Mouse (Mus musculus): ENCODE data around the gene Anxa11.
"Not testable (repeated sequence)": the region's sequence is repeated elsewhere in the genome, so short reads cannot be mapped to it uniquely, and the experiment has no call there.

The Anxa11 gene

DNA sequence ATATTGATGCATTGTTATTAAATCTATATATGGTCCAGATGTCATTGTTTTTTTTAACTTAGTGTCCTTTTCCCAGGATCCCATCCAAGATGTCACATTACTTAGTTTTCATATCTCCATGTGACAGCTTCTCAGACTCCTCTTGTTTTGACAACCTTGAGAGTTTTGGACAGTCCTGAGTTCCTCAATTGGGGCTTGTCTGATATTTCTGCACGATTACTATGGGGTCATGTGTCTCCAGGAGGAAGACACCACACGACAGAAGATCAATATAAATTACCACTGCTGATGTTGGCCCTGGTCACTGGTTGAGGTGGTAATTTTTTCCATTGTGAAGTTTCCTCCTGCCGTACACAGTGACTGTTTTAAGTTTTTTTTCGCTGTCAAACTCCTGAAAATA is 377 bp upstream of the Anxa11 start:
- no peak for DNase-seq (ENCODE audit: low spot score)

DNA sequence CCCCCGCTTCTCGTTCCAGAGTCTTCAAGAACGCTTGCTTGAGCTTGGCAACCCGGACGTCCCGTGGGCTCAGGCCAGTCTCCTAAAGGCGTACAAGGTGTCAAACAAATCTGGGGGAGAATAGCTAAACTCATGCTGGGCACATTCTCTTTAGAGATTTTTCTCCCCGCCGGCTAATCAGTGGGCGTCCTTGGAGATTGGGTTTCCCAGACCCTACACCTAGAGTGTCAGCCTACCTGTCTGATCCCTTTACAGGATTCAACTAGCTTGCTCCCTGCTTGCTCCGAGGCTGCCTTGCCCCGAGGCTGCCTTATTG is 690 bp downstream of the Anxa11 start:
- no peak for DNase-seq (ENCODE audit: low spot score)

DNA sequence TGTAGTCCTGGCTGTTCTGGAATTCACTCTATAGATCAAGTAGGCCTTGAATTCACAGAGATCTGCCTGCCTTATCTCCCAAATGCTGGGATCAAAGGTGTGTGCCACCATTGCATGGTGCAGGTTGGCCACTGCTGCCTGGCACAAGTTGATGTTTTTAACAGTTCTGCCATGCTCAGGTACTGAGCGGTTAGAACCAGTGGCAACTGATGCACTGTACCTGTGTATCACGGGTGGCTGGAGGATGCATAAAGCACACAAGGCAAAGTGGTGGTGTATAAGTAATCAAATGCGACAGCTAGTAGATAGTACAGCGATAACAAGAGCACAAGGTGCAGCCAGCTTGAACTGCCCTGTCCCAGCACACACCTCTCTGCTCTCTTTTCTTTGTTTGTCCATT is 2.4 kb downstream of the Anxa11 start:
- no peak for DNase-seq (ENCODE audit: low spot score)

DNA sequence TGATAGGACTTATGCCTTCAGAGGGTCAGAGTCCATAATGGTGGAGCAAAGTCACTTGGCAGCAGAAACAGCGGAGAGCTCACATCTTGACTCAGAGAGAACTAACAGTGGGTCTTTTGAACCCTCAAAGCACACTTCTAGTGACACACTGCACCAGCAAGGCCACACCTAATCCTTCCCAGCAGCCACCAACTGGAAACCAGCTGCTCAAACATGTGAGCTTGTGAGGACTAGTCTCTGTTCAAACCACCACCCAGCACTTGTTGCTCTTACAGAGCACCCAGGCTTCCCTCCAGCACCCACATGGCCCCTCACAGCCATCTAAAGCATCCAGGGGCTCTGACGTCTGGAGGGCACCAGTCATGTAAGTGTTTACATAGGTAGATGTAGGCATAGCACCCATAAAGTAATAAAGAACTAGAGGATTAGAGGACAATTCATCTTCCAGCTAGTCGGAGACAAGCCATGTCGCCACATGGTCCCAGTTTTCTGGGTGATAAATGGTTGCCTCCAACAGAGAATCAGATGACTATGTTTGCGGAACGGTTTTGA is 4.0 kb downstream of the Anxa11 start:
- no peak for DNase-seq (ENCODE audit: low spot score)

DNA sequence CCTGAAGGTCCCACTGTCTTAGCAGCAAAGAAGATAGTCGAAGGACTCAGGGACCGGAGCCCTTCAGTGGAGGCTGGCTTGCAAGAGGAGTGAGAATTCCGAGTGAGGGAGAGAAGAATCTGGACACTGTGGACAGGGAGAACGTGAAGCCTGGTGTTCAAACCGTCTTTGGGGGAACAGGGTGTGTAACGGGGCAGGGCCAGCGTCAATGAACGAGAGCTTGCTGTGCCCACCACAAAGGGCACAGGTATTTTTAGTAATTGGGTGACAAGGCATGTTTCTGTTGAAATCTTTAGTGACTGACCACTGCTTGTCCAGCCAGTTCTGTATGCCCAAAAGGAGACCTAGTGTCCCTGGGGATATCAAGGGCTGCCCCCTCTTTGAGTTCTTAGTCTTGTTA is 4.6 kb downstream of the Anxa11 start:
- DNase-seq (ENCODE audit: low spot score), result no peak

DNA sequence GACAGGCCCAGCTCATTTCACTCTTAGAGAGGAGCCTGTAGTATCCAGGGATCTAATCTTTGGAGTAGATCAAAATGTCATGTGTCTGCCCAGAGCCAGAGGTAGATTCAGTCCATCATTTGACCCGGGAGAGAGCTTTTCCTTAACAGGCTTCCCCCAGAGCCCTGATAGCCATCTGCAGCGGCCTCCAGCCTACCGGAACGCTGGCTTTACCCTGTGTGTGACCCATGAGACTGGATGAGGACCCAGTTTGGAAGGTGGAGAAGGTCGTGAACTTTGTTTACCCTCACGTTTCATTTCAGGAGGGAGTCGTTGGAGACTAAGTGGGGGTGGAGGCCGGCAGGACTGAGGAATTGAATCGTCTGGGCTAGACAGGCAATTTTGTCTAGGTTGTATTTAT is 5.7 kb downstream of the Anxa11 start:
- no peak for DNase-seq (ENCODE audit: low spot score)

DNA sequence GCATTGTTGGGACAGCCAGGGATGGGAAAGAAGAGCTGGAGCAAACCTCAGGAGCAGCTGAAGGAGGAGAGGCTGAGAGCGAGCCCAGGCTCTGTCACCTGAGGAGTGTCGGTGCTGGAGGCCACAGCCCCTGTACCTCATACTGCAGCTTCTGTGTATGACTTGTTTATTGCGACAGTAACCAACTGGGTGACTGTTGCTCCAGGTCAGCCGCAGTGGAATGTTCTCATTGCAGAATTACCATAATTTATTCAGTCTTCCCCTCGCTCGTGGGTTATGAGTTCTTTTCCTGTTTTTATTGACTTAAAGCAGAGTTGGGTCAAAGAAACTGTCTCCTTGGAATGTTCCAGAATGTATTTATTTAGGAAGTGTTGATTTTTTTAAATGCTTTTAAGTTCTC is 6.3 kb downstream of the Anxa11 start:
- DNase-seq (ENCODE audit: low spot score), result no peak

DNA sequence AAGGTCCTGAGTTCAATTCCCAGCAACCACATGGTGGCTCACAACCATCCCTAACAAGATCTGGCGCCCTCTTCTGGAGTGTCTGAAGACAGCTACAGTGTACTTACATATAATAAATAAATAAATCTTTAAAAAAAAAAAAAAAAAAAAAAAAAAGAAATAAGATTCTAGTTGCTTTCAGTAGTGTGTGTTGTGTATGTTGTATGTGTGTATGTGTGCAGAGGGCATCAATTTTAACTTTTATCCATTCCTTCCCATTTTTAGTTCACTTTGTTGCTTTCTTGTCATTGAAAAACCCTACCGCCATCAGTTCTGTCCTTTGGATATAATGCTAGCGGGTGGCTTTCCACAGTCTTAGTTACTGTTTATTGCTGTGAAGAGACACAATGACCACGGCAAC is 6.8 kb downstream of the Anxa11 start:
- DNase-seq (ENCODE audit: low spot score), result not testable (repeated sequence)

DNA sequence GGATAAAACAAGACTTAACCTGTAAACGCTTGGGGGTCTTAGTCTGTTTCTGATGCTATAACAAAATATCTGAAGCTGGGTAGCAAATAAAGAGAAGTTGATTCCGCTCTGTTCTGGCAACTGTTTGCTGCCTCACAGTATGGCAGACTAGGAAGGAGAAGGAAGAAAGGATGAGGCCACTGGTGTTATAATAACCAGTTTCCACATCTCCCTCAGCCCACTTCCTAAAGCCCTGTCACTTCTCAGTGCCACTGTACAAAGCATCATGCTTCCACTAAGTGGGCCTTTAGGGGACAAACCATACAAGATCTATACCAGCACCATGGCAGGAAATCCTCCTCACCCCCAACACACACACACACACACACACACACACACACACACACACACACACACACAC is 8.5 kb downstream of the Anxa11 start:
- DNase-seq (ENCODE audit: low spot score), result no peak

DNA sequence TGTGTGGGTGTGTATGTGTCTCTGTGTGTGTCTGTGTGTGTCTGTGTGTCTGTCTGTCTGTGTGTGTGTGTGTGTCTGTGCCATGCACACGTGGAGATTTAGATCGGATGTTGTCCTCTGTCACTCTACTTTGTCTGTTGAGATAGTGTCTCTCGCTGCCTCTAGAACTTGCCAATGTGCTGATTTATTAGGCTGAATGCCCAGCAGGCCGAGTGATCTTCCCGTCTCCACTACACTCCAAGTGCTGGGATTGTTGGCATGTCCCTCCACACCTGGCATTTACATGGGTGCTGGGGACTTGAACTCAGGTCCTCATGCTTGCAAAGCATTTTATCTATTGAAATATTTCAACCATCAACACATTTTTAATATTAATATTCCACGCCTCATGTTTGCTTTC is 9.2 kb downstream of the Anxa11 start:
- DNase-seq (ENCODE audit: low spot score), result no peak

DNA sequence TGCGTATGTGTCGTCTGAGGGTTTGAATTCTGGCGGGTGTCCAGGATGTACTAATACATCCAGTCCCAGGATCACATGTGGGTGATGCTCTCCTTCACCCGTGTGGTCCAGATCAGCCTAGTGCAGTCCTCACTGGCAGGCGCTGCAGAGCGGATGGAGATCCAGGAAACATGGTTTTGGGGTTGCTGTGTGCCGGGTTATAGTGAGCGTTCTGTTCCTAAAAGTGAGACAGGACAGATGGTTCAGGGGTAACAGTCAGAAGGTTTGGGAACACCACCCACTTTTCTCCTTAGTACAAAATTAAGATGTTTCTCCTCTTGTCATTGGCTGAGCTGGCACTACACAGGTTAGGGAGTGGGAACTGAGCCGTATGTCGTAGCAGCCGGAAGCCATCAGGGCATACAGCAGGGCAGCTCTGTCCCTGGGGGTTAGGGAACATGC is 10.2 kb downstream of the Anxa11 start:
- no peak for DNase-seq (ENCODE audit: low spot score)

DNA sequence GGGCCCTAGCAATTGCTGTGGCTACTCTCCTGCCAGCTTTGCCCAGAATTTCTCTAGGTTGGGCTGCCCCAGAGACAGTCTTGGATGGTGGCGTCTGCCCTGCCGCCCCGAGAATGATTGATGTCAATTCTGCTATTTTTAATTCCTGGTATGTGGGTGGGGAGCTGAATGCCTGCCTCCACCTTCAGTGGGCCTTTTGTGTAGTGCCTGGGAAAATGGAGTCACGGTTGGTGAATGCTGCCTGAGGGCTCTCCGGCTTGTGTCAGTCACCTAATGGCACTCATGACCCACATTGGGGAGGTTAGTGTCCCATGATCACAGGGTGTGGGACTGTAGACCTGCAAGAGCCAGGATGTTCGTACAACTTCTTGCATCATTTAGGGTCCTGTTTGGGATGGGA is 11.3 kb downstream of the Anxa11 start:
- no peak for DNase-seq (ENCODE audit: low spot score)

DNA sequence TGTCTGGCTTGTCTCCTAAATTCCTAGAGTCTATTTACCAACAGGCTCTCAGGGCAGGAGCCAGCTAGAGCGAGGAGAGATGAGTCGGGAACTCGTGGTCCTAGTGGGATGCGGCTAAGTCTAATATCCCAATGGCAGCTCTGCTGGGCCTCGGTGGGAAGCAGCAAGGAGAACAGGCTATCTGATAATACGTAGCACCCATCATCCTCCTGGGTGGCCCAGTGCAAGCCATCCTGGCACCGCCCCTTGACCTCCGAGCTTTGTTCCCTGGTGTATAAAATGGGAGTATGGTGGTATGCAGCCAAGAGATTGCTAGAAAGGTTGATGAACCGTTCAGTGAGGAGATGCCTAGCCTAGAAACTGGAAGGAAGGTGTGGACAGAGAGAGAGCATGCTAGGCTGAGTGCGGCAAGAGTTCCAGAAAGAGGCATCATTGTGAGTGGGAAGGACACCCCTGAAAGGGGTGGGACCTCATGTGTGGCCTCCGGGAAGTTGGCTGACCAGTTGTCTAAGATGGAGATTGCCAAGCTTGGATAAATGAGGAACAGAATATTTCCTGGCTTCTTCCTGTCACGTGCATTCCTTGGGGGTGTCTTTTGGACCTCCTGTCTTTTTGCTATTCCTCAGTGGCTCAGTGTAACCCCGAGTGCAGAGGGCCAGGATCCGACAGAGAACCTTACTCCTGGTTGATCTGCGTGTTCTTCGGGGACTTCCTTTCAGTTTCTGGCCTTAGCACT is 11.9 kb downstream of the Anxa11 start:
- no peak for DNase-seq (ENCODE audit: low spot score)

DNA sequence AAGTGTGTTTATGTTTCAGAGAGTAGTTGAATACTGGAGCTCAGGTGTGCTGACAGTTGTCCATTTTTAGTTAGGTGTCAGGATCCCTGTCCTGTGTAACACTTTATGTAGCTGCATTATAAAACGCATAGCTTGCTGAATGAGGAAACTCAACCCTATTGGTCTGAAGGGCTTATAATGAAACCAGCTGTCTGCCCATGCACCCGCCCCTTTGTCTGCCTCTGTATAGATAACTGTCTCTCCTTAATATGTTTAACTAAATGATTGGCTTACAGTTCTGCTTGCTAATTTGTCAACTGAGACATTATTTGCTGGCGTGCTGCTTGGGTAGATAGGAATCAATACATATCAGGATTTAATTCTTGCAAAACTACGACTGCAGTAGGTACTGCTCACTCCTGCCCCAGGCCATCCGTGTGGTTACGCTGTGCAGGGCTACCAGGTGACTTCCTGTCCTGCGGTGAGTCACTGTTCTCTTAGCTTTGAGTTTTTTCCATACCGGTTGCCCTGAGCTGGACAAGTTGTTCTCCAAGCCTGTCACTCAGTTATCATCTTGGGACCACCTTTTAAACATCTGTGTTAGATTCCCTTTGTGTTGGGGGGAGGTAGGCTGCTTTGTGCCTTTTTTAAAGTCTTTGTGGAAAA is 13.4 kb downstream of the Anxa11 start:
- no peak for DNase-seq (ENCODE audit: low spot score)

DNA sequence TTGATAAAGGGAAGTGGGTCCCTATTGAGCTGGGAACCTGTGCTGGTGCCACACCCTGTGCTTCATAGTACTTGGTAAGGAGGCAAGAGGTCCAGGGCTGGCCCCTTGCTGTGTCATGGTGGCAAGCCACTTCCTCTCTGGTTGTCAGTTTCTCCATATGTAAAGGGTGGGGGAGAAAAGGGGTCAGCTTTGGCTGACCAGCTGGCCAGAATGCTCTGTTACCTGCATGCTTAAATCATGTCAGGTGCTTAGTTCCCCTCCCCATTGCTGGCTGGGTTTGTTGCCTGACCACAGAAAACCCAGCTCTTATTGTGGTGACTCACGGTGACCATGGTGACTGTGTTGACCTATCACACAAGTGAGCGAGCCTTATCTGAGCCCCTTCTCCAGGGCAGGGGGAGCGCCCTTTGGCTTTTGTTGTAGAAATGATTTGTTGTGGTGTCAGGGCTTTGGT is 15.2 kb downstream of the Anxa11 start:
- DNase-seq (ENCODE audit: low spot score), result no peak

DNA sequence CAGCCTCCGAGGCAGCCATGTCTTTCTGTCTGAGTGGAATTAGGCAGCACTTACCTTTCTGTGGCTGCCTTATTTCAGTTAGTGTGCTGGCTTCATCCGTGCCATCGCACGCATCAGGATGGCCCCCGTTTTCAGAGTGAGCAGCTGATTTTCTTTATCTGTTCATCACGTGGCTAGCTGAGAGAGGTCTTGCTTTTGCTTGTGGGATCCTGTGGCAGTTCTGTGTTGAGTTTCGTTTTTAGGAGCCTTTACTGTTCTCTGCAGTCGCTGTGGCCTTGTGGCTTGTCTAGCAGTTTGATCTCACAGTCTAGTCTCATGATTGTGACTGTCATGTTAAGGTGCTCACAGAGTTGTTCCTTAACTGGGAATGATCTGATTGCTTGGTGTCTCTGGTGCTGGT is 16.0 kb downstream of the Anxa11 start:
- no peak for DNase-seq (ENCODE audit: low spot score)

DNA sequence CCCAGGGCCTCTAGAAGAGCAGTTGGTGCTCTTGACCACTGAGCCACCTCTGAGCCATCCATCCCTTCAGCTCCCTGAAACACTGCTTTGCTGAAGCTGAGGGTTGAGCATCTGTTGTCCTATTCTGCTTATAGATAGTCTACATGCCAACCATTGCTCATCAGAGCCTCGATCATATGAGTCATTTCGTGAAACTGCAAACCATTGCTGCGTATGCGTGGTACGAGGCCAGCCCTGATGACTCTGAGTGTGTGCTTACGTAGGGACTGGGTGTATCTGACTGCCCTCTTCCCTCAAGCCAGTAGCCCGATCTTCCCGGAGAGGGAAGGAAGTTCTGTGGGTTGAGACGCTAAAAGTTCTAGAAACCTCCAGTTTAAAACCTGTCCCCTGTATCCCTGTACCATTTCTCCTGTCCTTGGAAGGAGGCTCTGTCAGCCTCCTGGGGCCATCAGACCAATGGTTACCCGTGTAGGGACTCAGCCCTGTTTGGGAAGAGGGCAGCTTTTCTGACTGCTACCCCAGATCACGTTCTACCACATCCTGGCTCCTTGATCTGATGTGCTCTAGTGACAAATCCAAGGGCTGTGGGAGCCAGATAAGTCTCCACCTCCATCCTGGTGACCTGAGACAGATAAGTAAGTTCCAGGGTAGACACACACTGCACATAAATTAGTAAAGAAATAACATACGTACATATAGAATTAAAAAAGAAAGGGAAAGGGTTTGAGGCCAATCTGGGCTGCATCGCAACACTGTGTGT is 20.0 kb downstream of the Anxa11 start:
- DNase-seq (ENCODE audit: low spot score), result no peak

DNA sequence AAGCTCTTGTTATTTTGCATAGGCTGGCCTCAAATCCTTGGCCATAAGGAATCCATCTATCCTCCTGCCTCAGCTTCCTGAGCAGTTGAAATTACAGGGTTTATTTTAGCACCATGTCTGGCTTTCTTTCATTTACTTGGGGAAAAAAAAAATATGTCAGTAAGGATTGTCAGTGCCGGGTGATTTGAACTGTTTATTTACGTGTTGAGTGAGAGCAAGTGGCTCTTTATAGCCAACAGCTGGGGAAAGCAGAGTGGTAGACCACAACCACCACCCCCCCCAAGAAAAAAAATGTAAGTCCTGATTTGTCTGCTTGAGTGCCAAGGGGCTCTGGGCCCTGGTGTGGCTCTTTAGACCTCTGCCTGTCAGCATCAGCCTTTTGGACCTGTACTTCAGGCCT is 21.8 kb downstream of the Anxa11 start:
- DNase-seq (ENCODE audit: low spot score), result no peak

DNA sequence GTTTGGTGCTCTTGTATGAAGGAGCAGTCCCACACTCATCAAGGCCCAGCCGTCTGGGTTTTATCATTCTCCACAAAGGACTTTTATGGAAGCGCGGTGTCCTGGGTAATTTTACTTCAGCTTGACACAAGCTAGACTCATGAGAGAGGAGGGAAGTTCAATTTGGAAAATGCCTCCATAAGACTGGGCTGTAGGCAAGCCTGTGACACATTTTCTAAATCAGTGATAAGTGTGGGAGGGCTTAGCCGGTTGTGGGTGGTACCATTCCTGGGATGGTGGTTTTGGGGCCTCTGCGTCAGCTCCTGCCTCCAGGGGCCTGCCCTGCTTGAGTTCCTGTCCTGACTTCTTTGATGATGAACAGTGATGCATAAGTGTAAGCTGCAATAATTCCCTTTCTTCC is 23.3 kb downstream of the Anxa11 start:
- no peak for DNase-seq (ENCODE audit: low spot score)

DNA sequence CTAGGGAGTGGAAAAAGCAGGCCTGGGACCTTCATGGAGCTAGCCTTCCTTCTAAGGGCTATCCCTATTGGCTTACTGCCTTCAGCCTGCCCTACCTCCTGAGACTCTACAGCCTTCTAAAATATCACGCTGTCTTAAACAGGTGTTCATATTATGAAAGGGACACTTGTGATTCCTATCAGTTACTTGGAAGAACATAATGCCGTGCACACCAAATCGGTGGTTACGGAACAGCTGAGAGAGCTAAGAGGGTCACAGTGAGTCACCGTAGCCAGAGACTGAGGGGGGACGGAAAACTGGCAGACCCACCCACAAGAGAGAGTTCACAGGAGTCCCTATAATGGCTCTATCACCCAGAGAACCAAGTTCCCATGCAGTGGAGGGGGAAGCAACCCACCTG is 24.4 kb downstream of the Anxa11 start:
- no peak for DNase-seq (ENCODE audit: low spot score)

DNA sequence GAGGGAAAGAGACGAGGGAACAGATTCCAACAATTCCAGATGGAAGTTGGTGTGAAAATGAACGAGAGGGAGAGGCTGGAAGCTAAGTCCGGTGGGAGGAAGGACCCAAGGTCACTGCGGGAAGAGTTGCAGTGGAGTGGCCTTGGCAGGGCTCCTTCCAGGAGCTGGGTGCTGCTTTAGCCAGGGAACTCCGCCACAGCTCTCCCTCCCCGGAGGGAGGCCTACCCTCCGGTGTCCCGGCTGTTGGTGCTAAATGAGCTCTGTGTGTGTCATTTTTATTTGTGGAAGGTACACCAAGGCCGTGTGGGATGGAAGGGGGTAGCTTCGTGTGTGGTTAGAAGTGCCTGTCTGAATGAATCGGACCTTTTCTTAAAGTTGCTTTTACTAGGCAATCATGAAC is 24.9 kb downstream of the Anxa11 start:
- no peak for DNase-seq (ENCODE audit: low spot score)

DNA sequence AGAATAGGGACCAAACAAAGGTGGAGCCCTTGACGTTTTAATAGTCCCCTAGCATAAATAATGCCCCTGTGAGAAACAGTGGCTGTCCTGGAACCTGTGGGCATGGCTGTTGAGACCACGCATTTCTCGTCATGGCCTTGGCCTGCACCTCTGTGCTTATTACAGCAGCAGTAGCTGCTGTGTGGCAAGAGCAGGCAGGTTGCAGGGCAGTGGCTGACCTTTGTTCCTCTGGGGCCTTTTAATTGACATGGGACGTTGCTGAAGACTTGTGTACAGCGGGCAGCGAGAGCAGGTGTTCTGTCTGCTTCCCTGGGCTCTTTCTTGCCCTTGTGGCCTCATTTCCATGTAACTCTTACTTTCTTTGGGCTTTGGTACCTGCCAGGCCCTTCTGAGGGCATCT is 25.9 kb downstream of the Anxa11 start:
- no peak for DNase-seq (ENCODE audit: low spot score)

DNA sequence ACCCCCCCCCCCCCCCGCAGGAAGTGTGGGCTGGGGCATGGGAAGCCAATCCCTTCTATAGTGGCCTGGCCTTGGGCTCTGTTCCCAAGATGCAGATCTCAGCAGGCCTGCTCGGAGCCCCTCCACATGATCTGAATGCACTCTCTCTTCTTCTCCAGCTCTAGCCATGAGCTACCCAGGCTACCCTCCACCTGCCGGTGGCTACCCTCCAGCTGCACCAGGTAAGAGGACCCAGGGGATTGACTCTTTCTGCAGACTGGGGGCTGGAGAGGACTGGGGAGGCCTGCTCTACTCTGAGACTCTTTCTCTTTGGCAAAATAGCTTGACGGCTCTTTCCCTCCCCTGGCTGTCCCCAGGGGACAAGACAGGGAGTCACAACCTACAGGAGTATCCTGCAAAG is 26.8 kb downstream of the Anxa11 start:
- DNase-seq (ENCODE audit: low spot score), result no peak

Data from layer of hippocampus, adult 9-10 months (tissue).